Mouse (Mus musculus): Measurements from ENCODE around the gene Rpl36a. TPM values are rescaled to one million over a fixed set of nuclear protein-coding genes. Genes with fewer than 3 reads are reported as not detected.

Rpl36a gene
- polyA plus RNA-seq, 1 experiment, result 219 TPM

DNA sequence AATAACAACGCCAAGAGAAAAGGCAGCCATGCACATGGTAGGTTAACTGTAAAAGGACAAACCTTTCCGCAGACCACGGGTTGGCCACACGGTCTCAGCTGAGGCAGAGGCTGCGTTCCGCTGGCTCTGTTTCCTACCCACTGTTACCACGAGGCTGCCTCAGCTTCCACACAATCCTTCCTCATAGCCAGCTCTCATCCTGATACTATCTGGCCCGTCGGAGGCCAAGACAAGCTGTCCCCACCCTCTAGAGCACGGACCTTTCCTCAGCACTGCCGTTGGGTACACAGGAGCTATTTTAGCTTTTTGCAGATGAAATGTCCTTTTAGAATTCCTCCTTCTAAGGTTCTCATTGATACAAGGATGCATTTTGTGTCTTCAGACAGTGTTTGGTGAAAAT lies 3.2 kb upstream of the Rpl36a start:
- peaks cover 5% of the 10 kb centered on the region; the same call in 1 of the 2 replicates for H3K4me1 ChIP-seq (ENCODE audit: control insufficient read depth, insufficient read depth, low read length)
- H3K36me3 ChIP-seq (ENCODE audit: control insufficient read depth, insufficient read depth, low read length), result no peaks in the 10 kb centered on the region
- DNase-seq, result no peak
- no peaks in the 10 kb centered on the region for H3K27me3 ChIP-seq (replicated peaks; ENCODE audit: control insufficient read depth, insufficient read depth, low read length)
- WGBS, result 79% methylated on average over 11 of the region's 11 CpGs
- TF ChIP-seq POLR2A (IDR thresholded peaks at IDR 0.05; ENCODE audit: low read depth, low read length), result no peak
- no peak for TF ChIP-seq CTCF (conservative IDR thresholded peaks at IDR 0.05; ENCODE audit: insufficient read depth, insufficient read length, low read depth, low read length)
- H3K27ac ChIP-seq (ENCODE audit: insufficient read depth, low read depth, low read length), result no peak overlapping the region
- no peak overlapping the region; the same call in 1 of the 2 replicates for H3K4me3 ChIP-seq (ENCODE audit: insufficient read depth, low read depth, low read length)

GRCm38 (mm10) chrX:134582888-134583669 lies 2.4 kb upstream of the Rpl36a start, which contains the start of gene Btk:
Btk (minus strand) TSS chrX:134583570.
- no peak for TF ChIP-seq CTCF (conservative IDR thresholded peaks at IDR 0.05; ENCODE audit: insufficient read depth, insufficient read length, low read depth, low read length)
- TF ChIP-seq POLR2A (IDR thresholded peaks at IDR 0.05; ENCODE audit: low read depth, low read length), result no peak
- no peaks in the 10 kb centered on the region for H3K36me3 ChIP-seq (ENCODE audit: control insufficient read depth, insufficient read depth, low read length)
- WGBS, result 84% methylated on average over 11 of the region's 11 CpGs
- DNase-seq, result no peak
- H3K27me3 ChIP-seq (replicated peaks; ENCODE audit: control insufficient read depth, insufficient read depth, low read length), result no peaks in the 10 kb centered on the region
- peaks cover 5% of the 10 kb centered on the region; the same call in 1 of the 2 replicates for H3K4me1 ChIP-seq (ENCODE audit: control insufficient read depth, insufficient read depth, low read length)
- H3K4me3 ChIP-seq (ENCODE audit: insufficient read depth, low read depth, low read length), result peak within 1 kb of the TSS; percentile 19; the same call in 1 of the 2 replicates
- no peak within 1 kb of the TSS for H3K27ac ChIP-seq (ENCODE audit: insufficient read depth, low read depth, low read length)

- DNase-seq, result no peak
- no peaks in the 10 kb centered on the region for H3K36me3 ChIP-seq (ENCODE audit: control insufficient read depth, insufficient read depth, low read length)
- TF ChIP-seq POLR2A (IDR thresholded peaks at IDR 0.05; ENCODE audit: low read depth, low read length) (no peak), CTCF (conservative IDR thresholded peaks at IDR 0.05; ENCODE audit: insufficient read depth, insufficient read length, low read depth, low read length) (no peak)
- no peaks in the 10 kb centered on the region for H3K27me3 ChIP-seq (replicated peaks; ENCODE audit: control insufficient read depth, insufficient read depth, low read length)
- peak overlapping the region; percentile 86 for H3K4me3 ChIP-seq (ENCODE audit: insufficient read depth, low read depth, low read length)
- H3K27ac ChIP-seq (ENCODE audit: insufficient read depth, low read depth, low read length), result no peak overlapping the region
- WGBS, result 14% methylated on average over 8 of the region's 8 CpGs
- H3K4me1 ChIP-seq (ENCODE audit: control insufficient read depth, insufficient read depth, low read length), result peaks cover 5% of the 10 kb centered on the region; the same call in 1 of the 2 replicates
Measured at GRCm38 (mm10) chrX:134586447-134586846, 993 bp downstream of the Rpl36a start.

DNA sequence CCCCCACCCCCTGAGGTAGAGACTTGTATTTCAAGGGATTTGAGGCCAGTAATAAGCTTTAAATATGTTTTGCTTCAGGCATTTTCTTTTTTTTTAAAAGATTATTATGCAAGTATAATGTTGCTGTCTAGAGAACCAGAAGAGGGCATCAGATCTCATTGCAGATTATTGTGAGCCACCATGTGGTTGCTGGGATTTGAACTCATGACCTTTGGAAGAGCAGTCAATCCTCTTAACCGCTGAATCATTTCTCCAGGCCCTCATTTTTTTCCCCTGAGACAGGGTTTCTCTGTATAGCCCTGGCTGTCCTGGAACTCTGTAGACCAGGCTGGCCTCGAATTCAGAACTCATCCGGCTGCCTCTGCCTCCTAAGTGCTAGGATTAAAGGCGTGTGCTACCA lies 2.8 kb downstream of the Rpl36a start:
- no peaks in the 10 kb centered on the region for H3K27me3 ChIP-seq (replicated peaks; ENCODE audit: control insufficient read depth, insufficient read depth, low read length)
- peaks cover 5% of the 10 kb centered on the region; the same call in 1 of the 2 replicates for H3K4me1 ChIP-seq (ENCODE audit: control insufficient read depth, insufficient read depth, low read length)
- TF ChIP-seq POLR2A (IDR thresholded peaks at IDR 0.05; ENCODE audit: low read depth, low read length), result no peak
- TF ChIP-seq CTCF (conservative IDR thresholded peaks at IDR 0.05; ENCODE audit: insufficient read depth, insufficient read length, low read depth, low read length), result no peak
- DNase-seq, result no peak
- no peak overlapping the region for H3K27ac ChIP-seq (ENCODE audit: insufficient read depth, low read depth, low read length)
- H3K36me3 ChIP-seq (ENCODE audit: control insufficient read depth, insufficient read depth, low read length), result no peaks in the 10 kb centered on the region
- H3K4me3 ChIP-seq (ENCODE audit: insufficient read depth, low read depth, low read length), result no peak overlapping the region
- 76% methylated on average over 4 of the region's 4 CpGs for WGBS

DNA sequence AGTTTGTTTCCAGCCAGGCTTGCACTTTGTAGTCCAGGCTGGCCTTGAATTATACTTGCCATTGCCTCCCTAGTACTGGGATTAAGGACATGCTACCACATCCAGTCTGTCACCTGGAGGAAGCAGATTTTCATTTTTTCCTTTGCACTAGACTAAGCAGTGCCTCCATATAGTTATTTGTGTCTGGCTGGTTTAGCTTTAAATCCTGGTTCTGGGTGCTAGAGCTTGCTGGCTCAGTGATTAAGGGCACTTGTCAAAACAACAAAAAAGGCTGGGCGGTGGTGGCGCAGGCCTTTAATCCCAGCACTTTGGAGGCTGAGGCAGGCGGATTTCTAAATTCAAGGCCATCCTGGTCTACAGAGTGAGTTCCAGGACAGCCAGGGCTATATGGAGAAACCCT lies 3.5 kb downstream of the Rpl36a start:
- no peak for TF ChIP-seq CTCF (conservative IDR thresholded peaks at IDR 0.05; ENCODE audit: insufficient read depth, insufficient read length, low read depth, low read length)
- TF ChIP-seq POLR2A (IDR thresholded peaks at IDR 0.05; ENCODE audit: low read depth, low read length), result no peak
- no peaks in the 10 kb centered on the region for H3K27me3 ChIP-seq (replicated peaks; ENCODE audit: control insufficient read depth, insufficient read depth, low read length)
- 92% methylated on average over 3 of the region's 3 CpGs for WGBS

DNA sequence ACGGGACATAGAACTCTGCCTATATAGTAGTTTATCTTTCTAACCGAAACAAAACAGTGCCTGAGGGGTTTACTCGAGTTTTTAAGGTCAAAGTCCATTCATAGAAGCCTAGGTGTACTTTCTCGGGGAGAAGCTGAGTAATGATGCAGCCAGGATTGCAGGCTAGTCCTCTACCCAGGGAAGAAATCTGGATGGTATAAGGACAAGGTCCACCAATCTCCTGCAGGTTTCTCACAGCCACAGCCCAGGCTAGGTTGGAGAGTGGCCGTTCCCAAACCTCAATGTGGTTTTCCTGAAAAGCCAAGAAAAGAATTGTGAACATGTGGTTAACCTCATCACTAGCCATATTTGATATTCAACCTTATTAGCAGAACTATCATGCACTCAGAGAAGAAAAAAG lies 4.4 kb downstream of the Rpl36a start:
- DNase-seq, result no peak
- H3K36me3 ChIP-seq (ENCODE audit: control insufficient read depth, insufficient read depth, low read length), result no peaks in the 10 kb centered on the region
- H3K4me1 ChIP-seq (ENCODE audit: control insufficient read depth, insufficient read depth, low read length), result peaks cover 5% of the 10 kb centered on the region; the same call in 1 of the 2 replicates
- no peaks in the 10 kb centered on the region for H3K27me3 ChIP-seq (replicated peaks; ENCODE audit: control insufficient read depth, insufficient read depth, low read length)
- H3K27ac ChIP-seq (ENCODE audit: insufficient read depth, low read depth, low read length), result no peak overlapping the region
- no peak for TF ChIP-seq CTCF (conservative IDR thresholded peaks at IDR 0.05; ENCODE audit: insufficient read depth, insufficient read length, low read depth, low read length)
- TF ChIP-seq POLR2A (IDR thresholded peaks at IDR 0.05; ENCODE audit: low read depth, low read length), result no peak
- 29% methylated on average over 5 of the region's 5 CpGs for WGBS
- no peak overlapping the region for H3K4me3 ChIP-seq (ENCODE audit: insufficient read depth, low read depth, low read length)

More for the DNA sequence above, 3.5 kb downstream of the Rpl36a start:
- no peak overlapping the region for H3K27ac ChIP-seq (ENCODE audit: insufficient read depth, low read depth, low read length)
- no peak for DNase-seq
- no peaks in the 10 kb centered on the region for H3K36me3 ChIP-seq (ENCODE audit: control insufficient read depth, insufficient read depth, low read length)
- H3K4me3 ChIP-seq (ENCODE audit: insufficient read depth, low read depth, low read length), result no peak overlapping the region
- H3K4me1 ChIP-seq (ENCODE audit: control insufficient read depth, insufficient read depth, low read length), result peaks cover 5% of the 10 kb centered on the region; the same call in 1 of the 2 replicates

DNA sequence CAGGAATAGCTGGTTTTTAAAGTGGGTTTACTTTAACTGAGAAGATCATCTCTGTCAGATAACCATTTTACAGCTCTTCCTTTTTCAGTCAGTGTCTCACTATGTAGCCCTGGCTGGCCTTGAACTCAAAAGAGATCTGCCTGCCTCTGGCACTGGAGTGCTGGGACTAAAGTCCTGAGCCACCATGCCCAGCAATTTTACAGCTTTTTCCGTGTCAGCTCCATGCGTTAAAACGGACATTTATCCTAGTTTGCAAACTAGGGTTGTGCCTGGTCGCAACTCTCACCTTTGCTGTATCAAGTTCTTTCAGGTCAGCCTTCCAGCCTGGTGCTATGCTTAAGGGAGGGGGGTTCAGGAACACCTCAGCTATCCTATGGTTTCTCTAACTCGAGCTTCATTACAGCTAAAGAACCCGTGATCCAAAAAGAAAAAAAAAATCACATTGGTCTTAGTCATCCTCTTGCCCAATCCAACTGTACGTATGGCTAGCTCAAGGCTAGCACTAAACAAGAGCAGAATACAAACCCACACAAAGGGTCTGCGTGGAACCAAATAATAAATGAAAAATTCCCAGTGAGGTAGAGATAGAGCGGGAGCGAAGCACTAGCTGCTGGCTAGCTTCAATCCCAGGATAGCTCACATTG lies 14.6 kb downstream of the Rpl36a start:
- H3K4me1 ChIP-seq (ENCODE audit: control insufficient read depth, insufficient read depth, low read length), result no peaks in the 10 kb centered on the region
- WGBS, result 2% methylated on average over 10 of the region's 10 CpGs
- no peak for TF ChIP-seq CTCF (conservative IDR thresholded peaks at IDR 0.05; ENCODE audit: insufficient read depth, insufficient read length, low read depth, low read length)
- TF ChIP-seq POLR2A (IDR thresholded peaks at IDR 0.05; ENCODE audit: low read depth, low read length), result no peak
- H3K27ac ChIP-seq (ENCODE audit: insufficient read depth, low read depth, low read length), result no peak overlapping the region
- H3K36me3 ChIP-seq (ENCODE audit: control insufficient read depth, insufficient read depth, low read length), result no peaks in the 10 kb centered on the region
- DNase-seq, result no peak
- no peaks in the 10 kb centered on the region for H3K27me3 ChIP-seq (replicated peaks; ENCODE audit: control insufficient read depth, insufficient read depth, low read length)
- H3K4me3 ChIP-seq (ENCODE audit: insufficient read depth, low read depth, low read length), result peak overlapping the region; percentile 66

All from kidney, adult 2 months (tissue).